Mouse (Mus musculus) cerebellum, postnatal 14 days (tissue): ENCODE measurements at regions not wholly inside any gene's neighbourhood (a gene's known extent, or its start where the extent isn't known, plus 50 kb on each side); places are given as distances from the start of the nearest gene placed in this dataset.

Experiments
- DNase-seq, 2 experiments: peaks; one replicate each; pipeline ENCODE4 v3.0.0; 2021; ENCODE audit warnings: mixed read lengths in 2 of 2

- peak; percentile 45 to 62 for DNase-seq
Measured at GRCm38 (mm10) chr15:31673038-31673437, 71.4 kb downstream of the Fam173b start.

DNA sequence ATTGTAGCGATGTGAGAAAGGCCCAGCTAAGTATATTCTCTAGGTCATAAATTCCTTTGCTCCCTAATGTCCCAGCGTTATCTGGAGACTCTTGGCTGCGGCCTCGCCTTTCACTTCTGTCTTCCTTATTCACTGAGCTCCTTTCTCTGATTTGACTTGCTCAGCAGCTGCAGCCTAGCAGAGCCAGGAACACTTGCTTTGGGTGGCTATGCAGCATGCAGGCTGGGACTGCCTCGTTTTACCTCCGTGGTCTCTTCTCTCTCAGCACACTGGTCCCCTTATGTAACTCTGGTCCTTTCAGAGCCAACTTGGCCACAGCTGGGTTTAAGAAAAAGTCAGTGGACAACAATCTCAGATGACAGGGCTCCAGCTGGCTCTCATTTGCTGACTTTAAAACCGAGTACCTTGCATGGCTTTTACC, 75.1 kb downstream of the Fam173b start:
- no peak for DNase-seq

GRCm38 (mm10) chr15:31693109-31693508, 91.5 kb downstream of the Fam173b start:
- DNase-seq, result no peak

GRCm38 (mm10) chr15:31694877-31695671, 93.4 kb downstream of the Fam173b start:
- no peak for DNase-seq

GRCm38 (mm10) chr15:31703400-31703799, 101.7 kb downstream of the Fam173b start:
- no peak for DNase-seq

GRCm38 (mm10) chr15:31707416-31707815, 105.8 kb downstream of the Fam173b start:
- peak; percentile 21 to 52 for DNase-seq

DNA sequence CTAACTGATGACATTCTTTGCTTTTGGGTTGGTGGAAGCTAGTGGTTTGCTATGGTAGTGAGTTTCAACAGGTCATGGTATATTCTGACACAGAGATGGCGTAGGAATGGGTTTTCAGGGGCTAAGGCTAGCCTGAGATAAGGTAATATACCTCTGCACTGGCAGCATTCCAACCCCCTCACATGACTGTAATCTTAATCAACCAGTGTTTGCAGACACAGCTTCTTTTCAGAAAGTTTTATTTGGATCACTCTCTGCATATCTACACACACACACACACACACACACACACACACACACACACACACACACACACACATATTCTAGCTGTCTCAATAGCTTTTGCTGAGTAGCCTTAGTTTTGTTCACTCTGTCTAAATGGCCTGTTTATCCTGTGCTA, 119.4 kb downstream of the Fam173b start:
- DNase-seq, result no peak

- DNase-seq, result no peak
Measured at GRCm38 (mm10) chr15:31722429-31722828, 120.8 kb downstream of the Fam173b start.

DNA sequence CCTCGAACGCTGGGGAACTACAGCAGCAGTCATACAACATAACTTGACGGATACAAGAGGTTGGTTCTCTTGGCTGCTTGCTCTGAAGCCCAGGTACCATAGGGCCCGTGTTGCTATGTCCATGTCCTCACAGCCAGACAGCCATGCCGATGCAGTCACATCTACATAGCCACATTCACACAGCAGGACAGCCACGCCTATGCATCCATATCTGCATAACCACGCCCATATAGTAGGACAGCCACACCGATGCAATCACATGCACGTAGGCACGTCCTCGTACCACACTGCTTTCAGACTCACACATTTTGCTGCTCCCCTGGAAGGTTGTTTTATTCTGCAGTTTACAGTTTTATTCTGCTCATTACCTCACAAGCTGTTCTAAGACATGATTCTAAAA, 122.6 kb downstream of the Fam173b start:
- DNase-seq, result no peak

GRCm38 (mm10) chr15:31729133-31729532, 127.5 kb downstream of the Fam173b start:
- no peak for DNase-seq

DNA sequence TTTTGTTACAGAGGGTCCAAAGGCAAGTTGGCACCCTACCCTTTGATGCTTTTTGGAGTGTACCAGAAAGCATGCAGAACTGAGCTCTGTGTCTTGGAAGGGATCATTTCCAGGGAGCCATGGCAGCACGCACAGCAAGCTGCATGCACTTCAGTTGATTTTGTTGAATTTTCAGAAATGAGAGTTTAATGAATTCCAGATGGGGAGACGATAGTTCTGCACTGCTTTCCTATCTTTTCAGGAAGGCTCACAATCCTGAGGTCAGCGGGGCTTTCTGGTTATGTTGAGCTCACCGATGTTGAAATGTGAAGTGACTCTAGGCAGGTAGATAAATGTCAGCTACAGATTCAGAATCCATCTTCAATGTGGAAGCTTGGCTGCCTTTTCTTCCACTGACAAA, 140.0 kb downstream of the Fam173b start:
- no peak for DNase-seq

GRCm38 (mm10) chr15:31744570-31744969, 142.9 kb downstream of the Fam173b start:
- no peak for DNase-seq

DNA sequence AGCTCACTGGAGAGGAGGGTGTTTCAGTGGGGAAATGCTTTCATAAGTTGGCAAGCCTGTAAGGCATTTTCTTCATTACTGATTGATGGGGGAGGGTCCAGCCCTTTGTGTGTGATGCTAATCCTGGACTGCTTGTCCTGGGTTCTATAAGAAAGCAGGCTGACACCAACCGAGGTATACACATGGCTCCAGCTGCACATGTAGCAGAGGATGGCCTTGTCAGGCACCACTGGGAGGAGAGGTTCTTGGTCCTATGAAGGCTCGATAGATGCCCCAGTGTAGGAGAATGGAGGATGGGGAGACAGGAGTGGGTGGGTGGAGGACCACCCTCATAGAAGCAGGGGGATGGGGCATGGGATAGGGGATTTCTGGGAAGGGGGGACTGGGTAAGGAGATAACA, 151.0 kb downstream of the Fam173b start:
- no peak for DNase-seq

GRCm38 (mm10) chr15:31753578-31754281, 152.1 kb downstream of the Fam173b start:
- DNase-seq, result peak; percentile 30 to 47

GRCm38 (mm10) chr15:31768959-31769844, 167.6 kb downstream of the Fam173b start:
- DNase-seq, result peak; percentile 16 to 45

GRCm38 (mm10) chr15:31783081-31783480, 181.4 kb downstream of the Fam173b start:
- no peak for DNase-seq

GRCm38 (mm10) chr15:31785022-31785421, 183.4 kb downstream of the Fam173b start:
- DNase-seq, result no peak

GRCm38 (mm10) chr15:31798863-31799262, 197.2 kb downstream of the Fam173b start:
- no peak for DNase-seq

GRCm38 (mm10) chr15:31805522-31805921, 203.9 kb downstream of the Fam173b start:
- peak; percentile 25 to 62 for DNase-seq

GRCm38 (mm10) chr15:31815551-31815950, 213.9 kb downstream of the Fam173b start:
- no peak for DNase-seq

- DNase-seq, result peak; percentile 34 to 40
Measured at GRCm38 (mm10) chr15:31819219-31819618, 217.6 kb downstream of the Fam173b start.

DNA sequence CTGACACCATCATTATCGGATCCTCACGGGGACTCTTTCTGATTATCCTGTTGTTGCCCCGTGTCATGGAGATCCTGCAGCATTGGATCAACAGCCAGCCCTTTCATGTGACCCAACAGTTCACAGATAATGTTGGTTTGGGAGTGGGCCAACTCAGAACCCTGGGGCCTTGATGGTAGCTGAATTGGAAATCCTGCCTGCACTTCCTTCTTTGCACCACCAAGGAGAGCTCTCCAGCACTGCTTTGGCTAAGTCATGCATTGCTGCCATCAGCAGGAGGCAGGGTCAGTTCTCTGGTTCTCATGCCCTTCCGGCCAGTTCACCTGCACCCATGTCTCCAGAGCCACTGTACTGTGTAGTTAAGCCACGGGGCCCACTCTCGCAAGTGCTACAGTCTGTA, 225.6 kb downstream of the Fam173b start:
- peak in 1 of 2 experiments; percentile 19 for DNase-seq

- no peak for DNase-seq
Measured at GRCm38 (mm10) chr15:31841519-31841918, 239.9 kb downstream of the Fam173b start.
